Mouse (Mus musculus) right cerebral cortex, postnatal 10 days (tissue): Measurements from ENCODE around the gene H2-M5.
A peak's percentile ranks its signal among the peaks of the same experiment; 100 is the strongest.
"Not testable (repeated sequence)": the region's sequence is repeated elsewhere in the genome, so short reads cannot be mapped to it uniquely, and the experiment has no call there.

Source experiments
- DNase-seq, 2 experiments: peaks; one replicate each; pipeline ENCODE4 v3.0.0; 2021; ENCODE audit warnings: low spot score in 2 of 2

H2-M5 gene

GRCm38 (mm10) chr17:36989437-36989836 lies at the start of gene H2-M5:
H2-M5 (minus strand) TSS chr17:36989537.
- no peak for DNase-seq

- DNase-seq, result no peak
Measured at GRCm38 (mm10) chr17:37029162-37029561, 39.8 kb upstream of the H2-M5 start.

- DNase-seq, result peak; percentile 96 to 97
Measured at GRCm38 (mm10) chr17:37028683-37029120, 39.4 kb upstream of the H2-M5 start.

- DNase-seq, result no peak
Measured at GRCm38 (mm10) chr17:37028212-37028611, 38.9 kb upstream of the H2-M5 start.

GRCm38 (mm10) chr17:37027486-37027885 lies 38.1 kb upstream of the H2-M5 start:
- DNase-seq, result no peak

GRCm38 (mm10) chr17:37026425-37026824 lies 37.1 kb upstream of the H2-M5 start:
- DNase-seq, result no peak

- no peak for DNase-seq
Measured at GRCm38 (mm10) chr17:37022628-37023576, 33.6 kb upstream of the H2-M5 start, which contains the start of gene Mog. Mog (minus strand) TSS chr17:37023398.

GRCm38 (mm10) chr17:37019242-37019641 lies 29.9 kb upstream of the H2-M5 start:
- not testable (repeated sequence) for DNase-seq

- peak in 1 of 2 experiments; percentile 41 for DNase-seq
Measured at GRCm38 (mm10) chr17:37018328-37018727, 29.0 kb upstream of the H2-M5 start.

GRCm38 (mm10) chr17:37016333-37016732 lies 27.0 kb upstream of the H2-M5 start:
- DNase-seq, result no peak

- DNase-seq, result no peak
Measured at GRCm38 (mm10) chr17:37012141-37012540, 22.8 kb upstream of the H2-M5 start.

- DNase-seq, result no peak
Measured at GRCm38 (mm10) chr17:37011719-37012118, 22.4 kb upstream of the H2-M5 start.

- DNase-seq, result no peak
Measured at GRCm38 (mm10) chr17:37009460-37010042, 20.2 kb upstream of the H2-M5 start.

GRCm38 (mm10) chr17:37008161-37008560 lies 18.8 kb upstream of the H2-M5 start:
- no peak for DNase-seq

GRCm38 (mm10) chr17:37003366-37003765 lies 14.0 kb upstream of the H2-M5 start:
- DNase-seq, result no peak

- DNase-seq, result peak; percentile 73 to 84
Measured at GRCm38 (mm10) chr17:37002364-37003330, 13.3 kb upstream of the H2-M5 start.

GRCm38 (mm10) chr17:37000863-37001262 lies 11.5 kb upstream of the H2-M5 start, which contains the start of gene Zfp57:
Zfp57 (plus strand) TSS chr17:37001163.
- no peak for DNase-seq

- DNase-seq, result no peak
Measured at GRCm38 (mm10) chr17:36998477-36998876, 9.1 kb upstream of the H2-M5 start.

GRCm38 (mm10) chr17:36997033-36997735 lies 7.8 kb upstream of the H2-M5 start:
- DNase-seq, result peak; percentile 63 to 82

GRCm38 (mm10) chr17:36995448-36995847 lies 6.1 kb upstream of the H2-M5 start:
- DNase-seq, result no peak

GRCm38 (mm10) chr17:36994528-36994927 lies 5.2 kb upstream of the H2-M5 start:
- no peak for DNase-seq
